Mouse (Mus musculus): ENCODE results near the gene Rptor.

DNA sequence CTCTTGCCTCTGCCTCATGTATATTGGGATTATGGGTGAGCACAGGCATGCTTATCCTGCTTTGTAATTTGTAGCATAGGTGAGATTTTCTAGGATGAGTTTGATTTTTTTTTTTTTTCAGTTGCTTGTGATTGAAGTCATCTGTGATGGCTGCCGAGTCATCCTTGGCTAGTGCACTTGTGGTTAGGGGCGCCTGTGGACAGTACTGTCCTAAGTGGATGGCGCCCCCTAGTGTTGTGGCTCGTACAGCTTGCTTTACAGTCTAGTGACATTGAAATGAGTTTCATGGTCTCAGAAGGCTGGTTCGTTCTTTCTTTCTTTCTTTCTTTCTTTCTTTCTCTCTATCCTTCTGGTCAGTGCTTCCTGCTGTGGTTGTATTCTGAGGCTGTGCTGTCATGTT lies 16.1 kb downstream of the Rptor start:
- TF ChIP-seq CTCF (IDR thresholded peaks at IDR 0.05 in 2 of 3, conservative IDR thresholded peaks at IDR 0.05 in 1 of 3; ENCODE audit: control insufficient read depth in 1 of 3, insufficient read depth in 1 of 3, low read depth in 2 of 3, low read length in 3 of 3, poor library complexity in 1 of 3, severe bottlenecking in 1 of 3) (peak; percentile 60 to 78 (median 64)), GATA1 (IDR thresholded peaks at IDR 0.05; ENCODE audit: low read depth, low read length) (no peak), POLR2AphosphoS2 (IDR thresholded peaks at IDR 0.05; ENCODE audit: low read length) (no peak), CHD2 (IDR thresholded peaks at IDR 0.05; ENCODE audit: low read length) (no peak), ETS1 (IDR thresholded peaks at IDR 0.05; ENCODE audit: low read depth, low read length) (no peak), RCOR1 (IDR thresholded peaks at IDR 0.05; ENCODE audit: low read depth, low read length) (no peak), ZC3H11A (IDR thresholded peaks at IDR 0.05; ENCODE audit: low read depth, low read length) (peak; percentile 33; the same call in 1 of the 2 replicates), HCFC1 (IDR thresholded peaks at IDR 0.05; ENCODE audit: low read depth, low read length) (no peak)

Measured in MEL (cell line).